Mouse (Mus musculus) layer of hippocampus, adult 2 months (tissue): ENCODE measurements at regions not wholly inside any gene's neighbourhood (a gene's known extent, or its start where the extent isn't known, plus 50 kb on each side); places are given as distances from the start of the nearest gene placed in this dataset.
A peak's percentile ranks its signal among the peaks of the same experiment; 100 is the strongest.

Experiments used
- DNase-seq, 2 experiments: peaks; one replicate each; pipeline ENCODE4 v3.0.0; 2022; ENCODE audit warnings: low spot score in 2 of 2
- H3K27ac ChIP-seq: fragments of 200-600 bp; 2 replicates; pipeline ENCODE4 v1.8.1; 2022
- H3K4me3 ChIP-seq: fragments of 200-600 bp; 2 replicates; pipeline ENCODE4 v1.8.1; 2022; ENCODE audit warnings: mild to moderate bottlenecking
- CTCF ChIP-seq: fragments of 200-600 bp; conservative IDR thresholded peaks from 2 replicates; pipeline ENCODE4 v1.8.1; 2022; ENCODE audit warnings: antibody characterized with exemption, mild to moderate bottlenecking, moderate library complexity

DNA sequence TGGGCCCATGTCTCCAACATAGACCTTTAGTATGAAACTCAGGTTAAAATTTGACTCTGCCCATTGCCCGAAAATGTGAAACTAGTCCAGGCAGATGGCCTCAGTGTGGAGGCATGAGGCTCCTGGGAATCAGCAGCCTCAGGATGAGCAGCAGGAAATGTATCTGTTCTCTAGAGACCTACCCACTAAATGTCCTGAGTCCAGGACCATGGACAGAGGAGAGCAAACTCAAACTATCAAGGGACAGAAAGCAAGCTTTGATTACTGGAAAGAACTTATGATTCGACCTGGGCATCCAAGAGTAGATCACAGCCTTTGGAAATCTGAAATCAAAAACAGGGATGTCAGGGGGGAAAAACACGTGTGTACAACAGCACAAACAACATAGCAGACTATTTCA lies 230.3 kb upstream of the Ncam1 start:
- DNase-seq = no peak
- H3K27ac ChIP-seq = no peak overlapping the region
- H3K4me3 ChIP-seq = no peak overlapping the region
- TF ChIP-seq CTCF = no peak

DNA sequence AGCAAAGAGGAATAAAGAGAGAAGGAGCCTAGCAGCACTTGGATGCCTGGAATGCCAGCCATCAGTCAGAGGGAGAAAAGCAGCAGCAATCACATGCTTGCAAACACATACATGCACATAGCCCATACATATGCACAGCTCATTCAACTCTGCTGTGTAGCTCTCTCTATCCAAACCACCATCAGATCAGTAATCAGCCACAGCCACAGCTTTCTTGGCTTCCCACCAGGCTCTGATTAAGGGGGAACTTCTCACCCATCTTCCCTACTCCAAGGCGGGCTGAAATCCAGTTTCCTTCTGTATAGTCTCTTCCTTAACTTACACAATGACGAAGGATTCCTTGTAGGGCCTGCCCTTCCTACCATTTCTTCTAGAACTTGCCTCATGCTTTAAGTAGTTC lies 229.8 kb upstream of the Ncam1 start:
- DNase-seq = no peak
- no peak overlapping the region for H3K27ac ChIP-seq
- no peak for TF ChIP-seq CTCF
- no peak overlapping the region for H3K4me3 ChIP-seq

DNA sequence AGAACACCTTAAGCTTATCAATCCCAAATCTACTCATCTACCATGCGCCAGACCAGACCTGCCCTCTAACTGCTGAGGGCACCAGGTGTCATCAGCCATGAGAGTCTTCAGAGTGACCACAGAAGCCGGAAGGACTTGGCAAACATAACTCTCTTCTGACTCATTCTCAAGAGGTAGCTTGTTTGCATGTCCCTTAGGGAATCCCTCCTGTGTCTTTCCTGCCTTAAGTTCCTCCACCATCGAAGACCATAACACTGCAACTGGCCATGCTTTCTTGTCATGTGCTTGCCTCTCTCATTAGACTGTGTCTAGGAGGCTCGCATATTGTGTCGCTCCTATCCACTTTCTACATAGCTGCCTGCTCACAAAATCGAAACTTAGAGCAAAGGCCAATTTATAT lies 226.1 kb upstream of the Ncam1 start:
- Histone ChIP-seq H3K27ac (no peak overlapping the region), H3K4me3 (no peak overlapping the region)
- no peak for TF ChIP-seq CTCF
- no peak for DNase-seq

DNA sequence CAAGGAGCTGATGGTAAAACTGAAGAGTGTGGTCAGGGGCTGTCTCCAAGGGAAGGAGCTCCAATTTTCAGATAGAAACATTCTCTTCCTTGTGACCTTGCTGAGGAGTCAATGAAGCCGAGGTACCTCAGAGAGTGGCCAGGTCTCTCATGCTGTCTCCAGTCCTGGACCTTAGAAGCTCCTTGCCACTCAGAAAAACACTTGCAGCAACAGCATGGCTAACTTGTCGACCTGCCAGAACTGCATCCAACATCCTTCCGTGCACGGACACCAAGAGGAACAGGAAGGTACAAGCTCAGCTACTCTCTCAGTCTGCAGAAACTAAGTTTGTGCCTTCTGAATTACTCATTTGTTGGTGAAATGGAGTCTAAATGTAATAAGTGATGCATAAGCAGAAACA lies 214.9 kb upstream of the Ncam1 start:
- no peak for TF ChIP-seq CTCF
- no peak overlapping the region for H3K4me3 ChIP-seq
- no peak for DNase-seq
- no peak overlapping the region for H3K27ac ChIP-seq

DNA sequence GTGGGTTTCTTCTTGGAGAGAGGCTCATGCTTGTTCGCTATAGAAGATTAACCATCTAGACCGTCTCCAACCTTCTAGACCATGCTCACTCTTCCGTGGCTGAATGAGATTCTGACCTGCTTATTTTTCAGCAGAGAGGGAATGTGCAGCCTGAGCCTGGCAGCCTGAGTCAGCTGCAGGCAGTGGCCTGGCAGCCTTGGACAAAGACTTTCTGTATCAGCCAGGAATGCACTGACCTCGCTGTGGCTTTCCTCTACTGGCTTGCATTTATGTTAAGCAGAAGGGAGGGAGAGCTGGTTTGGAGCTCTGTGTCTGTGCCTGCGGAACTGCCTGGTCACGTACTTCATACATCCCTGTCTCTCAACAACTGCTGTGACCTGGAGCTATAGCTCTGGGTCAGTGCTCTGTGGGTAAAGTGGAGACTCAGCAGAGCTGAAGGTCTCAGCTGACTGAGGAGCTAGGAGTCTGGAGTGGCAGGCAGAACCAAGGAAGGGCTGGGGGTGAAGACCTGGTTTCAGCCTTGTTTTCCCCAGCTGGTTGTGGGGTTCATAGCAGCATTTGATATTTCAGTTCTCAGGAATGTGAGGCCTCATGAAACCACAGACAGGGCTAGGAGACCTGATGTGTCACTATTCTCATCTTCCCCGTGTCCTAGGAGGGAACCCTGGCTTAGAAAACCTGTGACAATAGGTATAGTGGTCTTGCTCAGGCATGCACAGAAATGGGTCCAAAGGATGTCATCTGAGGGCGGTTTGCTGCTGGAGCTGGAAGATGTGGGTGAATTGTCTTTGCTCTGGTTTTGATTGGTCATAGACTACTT lies 207.2 kb upstream of the Ncam1 start:
- DNase-seq = peak in 1 of 2 experiments; percentile 18
- no peak for TF ChIP-seq CTCF
- Histone ChIP-seq H3K27ac (peak overlapping the region; percentile 52; the same call in 1 of the 2 replicates), H3K4me3 (no peak overlapping the region)

DNA sequence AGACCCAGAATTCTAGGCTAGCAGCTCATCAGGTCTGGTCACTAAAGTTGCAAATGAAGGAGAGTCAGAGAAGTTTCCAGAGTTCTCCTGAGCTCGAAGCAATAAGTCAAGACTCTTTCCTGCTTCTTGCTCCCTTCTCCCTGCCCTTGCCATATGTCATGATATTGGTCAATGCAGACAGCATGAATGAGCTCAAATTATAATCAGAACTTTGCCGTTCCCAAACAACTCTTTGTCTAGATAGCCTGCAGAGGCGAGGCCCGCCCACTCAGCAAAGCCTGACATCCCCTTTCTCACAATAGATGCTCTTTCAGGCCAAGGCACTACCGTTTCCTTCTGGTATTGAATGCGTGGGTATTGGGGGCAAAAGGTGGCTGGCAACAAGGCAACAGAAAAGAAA lies 204.0 kb upstream of the Ncam1 start:
- H3K4me3 ChIP-seq = no peak overlapping the region
- TF ChIP-seq CTCF = no peak
- no peak for DNase-seq

DNA sequence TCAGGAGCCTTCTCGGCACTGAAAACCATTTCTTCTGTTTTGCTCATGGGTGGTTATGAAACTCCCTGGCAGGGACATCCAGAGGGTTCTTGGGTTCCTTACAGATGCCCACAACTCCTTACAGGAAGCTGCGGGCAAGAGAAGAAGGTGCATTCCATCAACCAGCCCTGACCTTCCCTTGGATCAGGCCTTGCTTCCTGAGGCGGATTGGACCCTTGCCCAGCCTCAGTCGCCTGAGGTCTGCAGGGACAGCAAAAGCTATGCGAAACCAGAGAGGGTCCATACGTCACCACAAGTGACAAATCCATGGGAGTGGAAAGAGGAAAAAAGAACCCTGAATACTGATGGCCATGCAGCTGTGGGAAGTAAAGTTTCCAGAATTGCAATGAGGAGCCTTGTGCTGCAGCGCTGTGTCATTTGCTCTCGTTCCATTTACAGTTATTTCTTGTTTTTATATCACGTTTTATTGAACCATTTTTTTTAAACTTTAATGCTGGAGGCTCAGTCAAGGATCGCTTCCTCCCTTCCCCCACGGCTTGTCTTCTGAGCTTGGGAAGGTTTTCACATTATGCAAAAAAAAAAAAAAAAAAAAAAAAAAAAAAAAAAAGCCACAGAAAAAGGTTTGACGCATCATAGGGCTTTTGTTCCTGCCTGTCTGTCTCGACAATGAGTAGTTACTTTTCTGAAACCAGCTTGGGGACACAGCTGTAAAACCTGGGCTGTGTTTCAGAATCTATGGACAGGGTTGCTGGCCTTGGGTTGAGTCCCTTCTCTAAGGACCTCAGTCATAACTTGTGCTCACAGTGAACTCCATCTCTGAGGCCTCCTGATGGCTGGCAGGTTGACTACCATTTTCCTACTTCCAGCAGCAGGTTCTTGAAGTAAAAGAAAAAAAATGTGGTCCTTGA lies 202.0 kb upstream of the Ncam1 start:
- Histone ChIP-seq H3K4me3 (no peak overlapping the region), H3K27ac (no peak overlapping the region)
- TF ChIP-seq CTCF = no peak
- DNase-seq = no peak

More for the DNA sequence above, 204.0 kb upstream of the Ncam1 start:
- H3K27ac ChIP-seq = no peak overlapping the region

DNA sequence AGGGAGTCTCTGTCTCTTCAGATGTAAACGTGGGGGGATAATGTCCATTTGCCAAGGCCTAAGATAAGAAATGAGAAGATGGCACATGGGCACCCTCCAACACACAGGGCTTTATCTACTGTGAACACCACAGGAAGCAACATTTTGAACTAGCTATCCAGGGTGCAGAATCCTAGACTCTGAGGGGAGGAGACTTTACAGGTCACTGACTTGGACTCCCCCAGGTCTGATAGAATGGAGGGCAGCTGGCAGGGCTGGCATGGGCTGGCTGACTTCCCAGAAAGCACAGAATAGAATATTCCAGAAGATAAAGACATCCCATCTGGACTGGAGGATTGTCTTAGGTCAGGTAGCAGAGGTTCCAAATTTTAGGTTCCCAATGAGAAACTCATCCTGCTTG lies 201.2 kb upstream of the Ncam1 start:
- no peak overlapping the region for H3K27ac ChIP-seq
- DNase-seq = no peak
- H3K4me3 ChIP-seq = no peak overlapping the region
- no peak for TF ChIP-seq CTCF

DNA sequence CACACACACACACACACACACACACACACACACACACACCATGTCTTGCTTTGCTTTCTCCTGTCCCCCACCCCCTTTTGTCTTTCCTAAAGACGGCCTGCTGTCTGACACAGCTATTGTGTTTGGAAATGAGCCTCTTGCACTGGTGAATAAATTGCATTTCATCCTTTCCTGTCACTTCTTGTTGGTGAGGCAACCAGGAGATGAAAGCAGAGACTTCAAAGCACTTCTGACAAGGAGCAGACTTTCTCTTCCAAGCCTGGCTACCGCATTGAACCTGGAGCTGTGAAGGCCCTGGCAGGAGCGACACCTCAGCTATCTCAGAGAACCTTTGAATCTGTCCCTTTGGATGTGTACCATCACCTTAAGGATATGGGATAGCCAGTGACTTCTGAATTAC lies 199.4 kb upstream of the Ncam1 start:
- no peak for TF ChIP-seq CTCF
- H3K27ac ChIP-seq = no peak overlapping the region
- no peak for DNase-seq
- H3K4me3 ChIP-seq = no peak overlapping the region

DNA sequence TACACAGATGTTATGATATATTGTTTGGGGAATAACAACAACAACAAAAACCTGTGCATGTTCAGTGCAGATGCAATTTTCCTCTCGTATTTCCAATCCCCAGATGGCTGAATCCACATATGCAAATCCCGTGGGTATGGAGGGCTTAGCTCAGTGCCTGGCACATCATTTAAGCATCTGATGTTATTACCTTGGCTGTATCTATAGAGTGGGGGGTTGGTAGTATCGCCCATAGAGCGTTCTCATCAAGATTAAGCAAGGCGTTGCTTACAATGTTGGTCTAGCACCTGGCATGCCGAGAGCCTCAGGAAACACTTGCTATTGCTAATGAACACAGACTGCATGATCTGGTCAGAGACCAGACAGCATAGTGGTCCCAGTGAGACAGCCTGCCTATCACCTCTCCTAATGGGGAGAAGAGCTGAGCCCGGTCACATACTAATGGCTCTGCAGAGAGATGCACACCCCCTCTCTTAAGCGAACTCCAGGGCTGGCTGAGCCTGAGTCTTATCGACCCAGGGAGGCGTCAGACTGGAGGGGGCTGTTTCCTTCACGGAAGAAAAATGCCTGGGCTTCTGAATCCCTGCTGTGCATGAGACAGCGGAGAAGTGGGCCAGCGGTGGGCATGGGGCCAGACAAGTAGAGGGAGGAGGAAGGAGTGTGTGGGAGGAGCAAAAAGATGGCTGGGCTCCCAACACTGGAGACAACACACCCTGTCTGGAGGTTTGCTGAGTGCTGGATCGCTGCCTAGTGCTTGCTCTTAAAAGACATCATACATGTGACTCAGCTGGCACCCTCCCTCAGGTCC lies 190.9 kb upstream of the Ncam1 start:
- peak; percentile 77 to 89 for DNase-seq
- Histone ChIP-seq H3K4me3 (peak overlapping the region; percentile 16; the same call in 1 of the 2 replicates), H3K27ac (peak overlapping the region; percentile 37)
- no peak for TF ChIP-seq CTCF

DNA sequence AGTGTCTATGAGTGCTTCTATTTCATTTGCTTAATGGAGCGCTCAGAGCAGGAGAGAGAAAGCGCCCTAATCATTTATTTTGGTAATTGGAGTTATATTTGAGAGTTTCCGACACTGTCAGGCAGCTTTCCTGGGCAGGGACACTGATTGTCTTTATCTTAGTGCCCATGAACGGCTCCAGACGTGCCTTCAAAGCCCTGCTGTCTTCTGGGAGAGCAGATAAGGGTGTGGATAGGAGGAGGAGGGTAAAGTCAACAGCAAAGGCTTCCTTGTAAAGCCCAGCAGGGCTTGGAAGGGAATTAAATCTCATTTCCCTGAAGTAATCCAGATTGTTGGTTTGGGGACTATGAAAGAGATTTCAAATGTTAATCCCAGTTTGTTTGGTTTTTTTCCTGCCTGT lies 189.3 kb upstream of the Ncam1 start:
- Histone ChIP-seq H3K4me3 (no peak overlapping the region), H3K27ac (no peak overlapping the region)
- no peak for TF ChIP-seq CTCF
- no peak for DNase-seq

DNA sequence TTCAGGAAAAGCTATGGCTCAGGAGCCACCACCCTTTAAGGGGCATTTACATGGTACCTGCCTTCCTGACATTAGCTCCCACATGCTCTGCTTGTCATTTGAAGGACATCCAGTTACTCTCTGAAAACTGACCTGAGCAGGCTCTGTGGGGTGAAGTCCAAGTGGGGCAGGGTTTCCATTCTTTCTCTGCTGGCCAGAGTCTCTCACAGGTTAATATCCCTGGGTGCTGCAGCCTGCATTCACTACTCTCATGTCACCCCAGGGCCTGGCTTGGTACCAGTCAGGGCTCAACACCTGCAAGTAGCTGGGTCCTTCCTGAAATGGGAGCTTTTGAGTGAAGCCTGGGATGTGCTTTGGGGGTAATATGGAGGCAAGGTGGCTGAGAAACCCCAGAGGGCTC lies 188.8 kb upstream of the Ncam1 start:
- no peak for DNase-seq
- no peak overlapping the region for H3K4me3 ChIP-seq
- H3K27ac ChIP-seq = no peak overlapping the region
- TF ChIP-seq CTCF = no peak
